Mouse (Mus musculus) small intestine, adult 2 months (tissue): ENCODE data around the gene Clic4. TPM values are rescaled to one million over a fixed set of nuclear protein-coding genes. Genes with fewer than 3 reads are reported as not detected.

Experiments used
- H3K27ac ChIP-seq: fragments of 200-500 bp; 2 replicates; pipeline ENCODE4 v1.5.1; 2012; ENCODE audit warnings: low read depth, low read length, control low read depth, inconsistent platforms; ENCODE audit not compliant: insufficient read depth
- H3K27me3 ChIP-seq: fragments of 200-500 bp; 2 replicates; pipeline ENCODE4 v1.6.1; 2012; ENCODE audit warnings: mild to moderate bottlenecking, moderate library complexity, low read length, inconsistent platforms; ENCODE audit not compliant: control insufficient read depth, insufficient read depth
- H3K36me3 ChIP-seq: fragments of 200-500 bp; 2 replicates; pipeline ENCODE4 v1.6.1; 2012; ENCODE audit warnings: mild to moderate bottlenecking, low read length, control low read depth, inconsistent platforms; ENCODE audit not compliant: control insufficient read depth, insufficient read depth
- H3K4me1 ChIP-seq: fragments of 200-500 bp; 2 replicates; pipeline ENCODE4 v1.6.1; 2012; ENCODE audit warnings: low read length, inconsistent platforms, mixed read lengths; ENCODE audit not compliant: control insufficient read depth, insufficient read depth, insufficient read length
- H3K4me3 ChIP-seq: fragments of 200-500 bp; 2 replicates; pipeline ENCODE4 v1.5.1; 2012; ENCODE audit warnings: low read depth, mild to moderate bottlenecking, control low read depth, inconsistent platforms, low read length, moderate library complexity
- CTCF ChIP-seq: fragments of 200-500 bp; IDR thresholded peaks from 2 replicates; pipeline ENCODE4 v1.5.1; 2012; ENCODE audit warnings: low read depth, mild to moderate bottlenecking, control low read depth, inconsistent platforms, low read length, moderate library complexity, mixed read lengths; ENCODE audit not compliant: insufficient replicate concordance, insufficient read length; ENCODE audit errors: extremely low read depth
- POLR2A ChIP-seq: fragments of 200-500 bp; IDR thresholded peaks from 2 replicates; pipeline ENCODE4 v1.6.1; 2012; ENCODE audit warnings: low read depth, mild to moderate bottlenecking, control low read depth, inconsistent platforms, low read length, moderate library complexity
- WGBS: fragments of 180-500 bp; shearing (Covaris S2); methylation state at CpG from one replicate; pipeline ENCODE4 v1.1.7; 2018; 5-methylcytosine and 5-hydroxymethylcytosine counted together
- polyA plus RNA-seq: library from polyadenylated mRNA; depleted of rRNA; stranded (reverse); fragments of >200 nt; gene quantifications from 2 replicates; pipeline ENCODE4 v1.2.3, GENCODE M21; 2012

The Clic4 gene
- polyA plus RNA-seq, 1 experiment, result 26.2 TPM

DNA sequence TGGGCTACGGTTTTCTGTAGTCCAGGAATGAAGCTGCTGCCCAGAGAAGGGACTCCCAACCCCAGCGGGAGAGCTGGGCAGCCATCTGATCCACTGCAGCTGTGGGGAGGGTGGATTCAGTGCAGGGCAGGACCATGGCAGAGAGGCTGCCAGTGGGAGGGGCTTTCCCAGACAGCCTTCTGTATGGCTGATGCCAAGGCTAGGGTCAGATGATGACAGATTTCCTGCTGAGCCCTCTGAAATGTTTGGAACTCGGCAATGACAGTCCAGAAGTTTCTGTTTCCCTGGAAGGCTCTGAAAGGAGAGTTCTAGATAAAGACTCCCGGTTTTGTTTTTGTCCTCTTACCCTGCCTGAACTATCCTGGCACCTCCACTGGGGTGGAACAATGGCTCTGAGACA, 40.1 kb upstream of the Clic4 start:
- peaks cover 21% of the 10 kb centered on the region for H3K4me1 ChIP-seq
- H3K4me3 ChIP-seq, result no peak overlapping the region
- no peaks in the 10 kb centered on the region for H3K27me3 ChIP-seq
- WGBS, result 44% methylated on average over 4 of the region's 4 CpGs
- TF ChIP-seq POLR2A, result no peak
- TF ChIP-seq CTCF, result no peak
- peak overlapping the region; percentile 23 for H3K27ac ChIP-seq
- peaks cover 5% of the 10 kb centered on the region for H3K36me3 ChIP-seq

DNA sequence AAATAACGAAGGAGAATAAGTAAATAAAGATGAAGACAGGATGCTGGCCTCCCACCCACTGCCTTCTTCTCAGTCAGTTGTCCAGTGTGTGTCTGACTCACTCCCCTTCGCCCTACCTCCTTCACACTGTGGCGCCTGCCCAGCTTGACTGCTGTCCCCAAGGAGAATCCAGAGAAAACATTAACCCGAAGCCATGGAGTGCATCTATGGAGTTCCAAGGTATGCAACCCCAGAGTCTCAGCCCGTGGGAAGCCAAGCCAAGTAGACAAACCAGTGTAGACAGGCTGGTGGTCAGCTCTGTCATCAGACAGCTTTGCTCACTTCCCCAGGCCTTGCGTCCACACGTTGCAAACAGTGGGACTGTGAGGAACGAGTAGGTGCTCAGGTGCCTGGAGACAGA, 37.8 kb upstream of the Clic4 start:
- H3K4me1 ChIP-seq, result peaks cover 27% of the 10 kb centered on the region
- WGBS, result 71% methylated on average over 8 of the region's 8 CpGs
- H3K4me3 ChIP-seq, result no peak overlapping the region
- H3K27me3 ChIP-seq, result no peaks in the 10 kb centered on the region
- TF ChIP-seq POLR2A, result no peak
- no peak for TF ChIP-seq CTCF
- peaks cover 2% of the 10 kb centered on the region for H3K36me3 ChIP-seq
- no peak overlapping the region for H3K27ac ChIP-seq

DNA sequence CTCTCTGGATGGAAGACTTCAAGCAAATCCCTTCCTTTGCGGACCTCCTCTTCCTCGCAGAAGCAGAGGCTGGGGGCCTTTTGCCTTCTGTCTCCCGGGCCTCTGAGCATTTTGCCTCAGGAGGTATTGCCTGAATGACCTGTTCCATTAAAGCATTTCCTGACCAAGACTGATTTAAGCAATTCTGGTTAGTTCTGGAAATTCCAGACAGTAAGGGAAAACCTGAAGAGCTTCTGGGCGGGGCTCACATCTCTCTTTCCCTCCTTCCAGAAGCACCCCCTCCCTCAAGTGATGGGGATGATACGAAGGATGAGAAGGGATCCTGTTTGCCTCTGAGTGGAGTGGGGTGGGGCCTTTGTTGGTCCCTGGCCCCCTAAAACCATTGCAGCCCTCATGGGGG, 37.1 kb upstream of the Clic4 start:
- H3K27me3 ChIP-seq, result no peaks in the 10 kb centered on the region
- TF ChIP-seq CTCF (no peak), POLR2A (no peak)
- 75% methylated on average over 5 of the region's 5 CpGs for WGBS
- H3K4me1 ChIP-seq, result peaks cover 26% of the 10 kb centered on the region
- no peak overlapping the region for H3K4me3 ChIP-seq
- no peaks in the 10 kb centered on the region for H3K36me3 ChIP-seq
- no peak overlapping the region for H3K27ac ChIP-seq

DNA sequence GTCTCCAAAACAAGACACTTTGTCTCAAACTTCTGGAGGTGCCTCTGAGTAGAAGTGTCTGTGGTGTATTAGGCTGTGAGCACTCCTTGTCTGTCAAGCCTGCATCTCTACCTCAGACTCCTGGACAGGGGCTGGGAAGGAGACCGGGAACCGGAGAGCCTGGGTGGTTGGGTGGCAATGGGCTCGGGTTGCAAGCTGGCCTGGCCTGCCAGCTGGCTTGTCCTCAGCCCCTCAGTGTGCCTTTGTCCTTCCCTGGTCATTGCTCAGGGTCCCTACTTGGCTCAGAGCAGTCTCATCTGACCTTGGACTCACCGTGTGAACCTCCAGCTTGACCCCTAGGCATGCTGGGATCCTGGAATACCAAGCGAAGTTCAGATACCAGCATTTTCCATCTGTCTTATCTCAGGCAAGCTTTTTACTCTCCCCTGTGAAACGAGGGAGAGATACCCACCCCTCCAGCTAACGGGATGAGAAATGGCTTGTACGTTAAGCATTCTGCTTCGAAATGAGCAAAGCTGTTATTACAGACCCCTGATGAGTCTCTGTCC, 36.6 kb upstream of the Clic4 start:
- WGBS, result 77% methylated on average over 9 of the region's 9 CpGs
- Histone ChIP-seq H3K4me3 (no peak overlapping the region), H3K27me3 (no peaks in the 10 kb centered on the region), H3K4me1 (peaks cover 20% of the 10 kb centered on the region), H3K36me3 (no peaks in the 10 kb centered on the region), H3K27ac (no peak overlapping the region)
- no peak for TF ChIP-seq CTCF

DNA sequence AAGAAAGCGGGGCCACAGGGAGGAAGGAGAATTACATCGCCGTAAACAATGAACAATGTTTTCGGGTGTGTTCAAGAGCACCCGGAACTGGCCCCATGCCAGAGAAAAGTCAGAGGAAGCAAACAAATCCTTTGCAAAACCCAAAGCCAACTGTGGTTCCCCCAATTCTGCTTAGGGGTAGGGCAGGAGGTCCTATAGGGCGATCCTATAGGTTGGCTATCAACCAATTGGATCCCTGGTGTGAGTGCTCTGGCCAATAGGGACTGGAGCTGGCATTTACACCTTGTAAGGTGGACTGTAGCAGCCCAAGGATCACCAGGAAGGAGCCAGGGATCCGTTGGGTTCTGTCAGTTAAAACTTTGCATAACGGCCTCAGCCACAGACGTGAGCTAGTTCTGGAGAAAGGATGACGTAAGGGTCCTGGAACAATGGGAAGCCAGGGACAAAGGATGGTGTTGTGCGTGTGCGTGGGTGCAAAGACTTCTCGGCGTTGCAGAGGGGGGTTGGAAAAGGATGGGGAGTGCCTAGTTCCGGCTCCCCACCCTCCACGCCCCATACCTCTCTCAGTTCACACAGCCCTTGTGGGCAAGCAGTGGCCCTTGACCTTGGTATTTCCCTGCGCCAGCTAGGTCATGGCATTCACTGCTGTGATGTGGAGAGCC, 34.5 kb upstream of the Clic4 start:
- H3K27ac ChIP-seq, result no peak overlapping the region
- TF ChIP-seq CTCF, result no peak
- no peak for TF ChIP-seq POLR2A
- no peaks in the 10 kb centered on the region for H3K36me3 ChIP-seq
- peaks cover 5% of the 10 kb centered on the region; the same call in 1 of the 2 replicates for H3K4me1 ChIP-seq
- H3K4me3 ChIP-seq, result no peak overlapping the region
- H3K27me3 ChIP-seq, result no peaks in the 10 kb centered on the region
- 39% methylated on average over 17 of the region's 17 CpGs for WGBS

DNA sequence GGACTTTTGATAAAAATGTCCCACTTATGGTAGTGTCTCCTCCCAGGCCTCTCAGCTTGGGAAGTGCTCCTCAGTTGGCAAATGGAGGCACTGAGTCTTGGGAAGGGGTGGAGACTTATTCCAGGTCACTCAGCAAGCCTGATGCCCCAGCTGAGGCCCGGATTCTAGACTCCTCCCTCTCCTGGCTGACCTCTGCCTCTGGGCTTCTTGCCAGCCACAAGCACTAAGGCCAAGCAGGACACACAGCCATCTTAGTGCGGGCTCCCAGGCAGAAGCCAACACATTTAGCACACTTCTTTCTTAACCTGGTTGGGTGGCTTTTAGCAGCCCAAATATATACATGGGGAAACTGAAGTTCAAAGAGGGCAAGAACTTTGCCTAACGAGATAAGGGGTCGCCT, 33.9 kb upstream of the Clic4 start:
- WGBS, result 23% methylated on average over 4 of the region's 4 CpGs
- no peaks in the 10 kb centered on the region for H3K27me3 ChIP-seq
- H3K36me3 ChIP-seq, result no peaks in the 10 kb centered on the region
- H3K4me1 ChIP-seq, result peaks cover 5% of the 10 kb centered on the region; the same call in 1 of the 2 replicates
- TF ChIP-seq CTCF (no peak), POLR2A (no peak)
- H3K4me3 ChIP-seq, result no peak overlapping the region
- no peak overlapping the region for H3K27ac ChIP-seq

DNA sequence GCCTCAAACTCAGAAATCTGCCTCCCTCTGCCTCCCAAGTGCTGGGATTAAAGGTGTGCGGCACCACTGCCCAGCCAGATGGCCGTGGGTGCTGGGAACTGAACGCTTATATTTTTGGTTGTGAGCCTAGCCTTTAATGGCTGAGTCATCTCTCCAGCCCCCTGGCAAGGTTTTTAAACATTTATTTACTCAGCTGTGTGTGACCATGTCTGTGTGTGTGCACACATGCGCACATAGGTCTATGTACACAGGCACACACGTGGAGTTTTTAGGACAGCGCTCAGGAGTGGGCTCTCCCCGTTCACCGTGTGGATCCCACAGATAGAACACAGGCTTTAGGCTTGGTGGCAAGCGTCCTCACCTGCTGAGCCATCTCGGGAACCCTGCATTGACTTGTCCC, 29.6 kb upstream of the Clic4 start:
- 73% methylated on average over 10 of the region's 10 CpGs for WGBS
- no peak overlapping the region for H3K4me3 ChIP-seq
- peaks cover 7% of the 10 kb centered on the region; the same call in 1 of the 2 replicates for H3K4me1 ChIP-seq
- TF ChIP-seq CTCF (no peak), POLR2A (no peak)
- no peaks in the 10 kb centered on the region for H3K27me3 ChIP-seq
- no peaks in the 10 kb centered on the region for H3K36me3 ChIP-seq
- no peak overlapping the region for H3K27ac ChIP-seq
